Mouse (Mus musculus) brain, embryonic 14.5 days (tissue): ENCODE measurements at regions not wholly inside any gene's neighbourhood (a gene's known extent, or its start where the extent isn't known, plus 50 kb on each side); places are given as distances from the start of the nearest gene placed in this dataset.

Experiments
- CTCF ChIP-seq: fragments of 200-500 bp; IDR thresholded peaks from 2 replicates; pipeline ENCODE4 v1.5.1; 2012; ENCODE audit warnings: inconsistent platforms, mild to moderate bottlenecking, moderate library complexity, borderline replicate concordance; ENCODE audit not compliant: insufficient read depth, insufficient read length; ENCODE audit errors: extremely low read depth
- POLR2A ChIP-seq: fragments of 200-500 bp; IDR thresholded peaks from 2 replicates; pipeline ENCODE4 v1.6.1; 2012; ENCODE audit warnings: mild to moderate bottlenecking, inconsistent platforms, borderline replicate concordance; ENCODE audit not compliant: poor library complexity, insufficient read depth, insufficient read length, severe bottlenecking; ENCODE audit errors: extremely low read depth

GRCm38 (mm10) chr5:60516416-60516815 is 1292.2 kb upstream of the G6pd2 start:
- TF ChIP-seq POLR2A (no peak), CTCF (no peak)
